Mouse (Mus musculus) lung, adult 2 months (tissue): ENCODE data around the gene Ift140. TPM values are rescaled to one million over a fixed set of nuclear protein-coding genes. Genes with fewer than 3 reads are reported as not detected.

Experiments
- DNase-seq: peaks from one replicate; pipeline ENCODE4 v3.0.0; 2022
- H3K4me1 ChIP-seq: fragments of 200-500 bp; 2 replicates; pipeline ENCODE4 v1.6.1; 2011; ENCODE audit warnings: low read length; ENCODE audit not compliant: control insufficient read depth, insufficient read depth
- H3K4me3 ChIP-seq: fragments of 200-500 bp; replicated peaks from 2 replicates; pipeline ENCODE3; 2011; ENCODE audit warnings: low read depth, mild to moderate bottlenecking, control low read depth, low read length; ENCODE audit errors: extremely low read depth
- CTCF ChIP-seq: fragments of 200-500 bp; IDR thresholded peaks from 2 replicates; pipeline ENCODE4 v1.5.1; 2011; ENCODE audit warnings: mild to moderate bottlenecking, low read length, control low read depth; ENCODE audit not compliant: insufficient read depth
- POLR2A ChIP-seq: fragments of 200-500 bp; IDR thresholded peaks from 2 replicates; pipeline ENCODE4 v1.6.1; 2011; ENCODE audit warnings: low read depth, mild to moderate bottlenecking, control low read depth, low read length, borderline replicate concordance; ENCODE audit errors: extremely low read depth
- WGBS: fragments of 180-500 bp; shearing (Covaris S2); methylation state at CpG from one replicate; pipeline ENCODE4 v1.1.7; 2018; 5-methylcytosine and 5-hydroxymethylcytosine counted together
- polyA plus RNA-seq: library from polyadenylated mRNA; depleted of rRNA; stranded (reverse); fragments of >200 nt; gene quantifications from 2 replicates; pipeline ENCODE4 v1.2.3, GENCODE M21; 2012; rRNA removed

Ift140 gene
- 9.1 and 11.1 TPM in 2 replicates for polyA plus RNA-seq

DNA sequence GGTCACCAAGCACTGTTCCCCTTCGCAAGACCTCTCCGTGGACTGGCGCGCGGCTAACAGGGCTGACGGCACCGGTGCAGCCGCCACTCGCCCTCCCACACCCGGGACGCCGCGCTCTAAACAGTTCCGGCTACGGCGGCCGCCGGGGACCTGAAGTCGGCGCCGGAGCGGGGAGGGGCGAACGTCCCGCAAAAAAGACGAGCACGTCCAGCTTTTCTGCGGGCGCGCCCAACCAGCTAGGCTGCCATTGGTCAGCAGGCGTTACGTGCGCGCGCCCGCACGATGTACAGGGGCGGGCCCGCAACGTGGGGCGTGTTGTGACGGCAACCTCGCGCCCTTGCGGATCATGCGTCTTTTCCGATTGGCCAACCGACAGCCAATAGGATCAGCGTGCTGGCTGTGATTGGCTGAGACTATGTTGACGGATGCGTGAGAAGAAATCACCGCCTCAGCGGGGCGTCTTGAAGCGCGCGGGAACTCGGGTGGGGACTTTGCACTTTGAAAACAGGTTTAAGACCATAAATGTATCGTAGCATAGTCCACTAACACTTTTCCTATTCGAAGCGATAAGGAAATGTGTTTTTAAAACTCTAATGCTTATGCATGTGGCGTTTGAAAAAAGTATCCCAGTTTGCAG, at the start of gene Ift140, which contains the start of gene Cramp1l:
TSS of gene Ift140 (plus strand) at position 431 of the 637 bp plus-strand sequence.
TSS of gene Cramp1l (minus strand) at position 134 of the 637 bp plus-strand sequence.
- Histone ChIP-seq H3K4me3 (peak within 1 kb of the TSS; percentile 88), H3K4me1 (peaks cover 2% of the 10 kb centered on the region; the same call in 1 of the 2 replicates)
- WGBS = under 1% methylated on average over 62 of the region's 62 CpGs
- TF ChIP-seq POLR2A = peak; percentile 58; the same call in 1 of the 2 replicates
- TF ChIP-seq CTCF = no peak
- DNase-seq = peak; percentile 97

DNA sequence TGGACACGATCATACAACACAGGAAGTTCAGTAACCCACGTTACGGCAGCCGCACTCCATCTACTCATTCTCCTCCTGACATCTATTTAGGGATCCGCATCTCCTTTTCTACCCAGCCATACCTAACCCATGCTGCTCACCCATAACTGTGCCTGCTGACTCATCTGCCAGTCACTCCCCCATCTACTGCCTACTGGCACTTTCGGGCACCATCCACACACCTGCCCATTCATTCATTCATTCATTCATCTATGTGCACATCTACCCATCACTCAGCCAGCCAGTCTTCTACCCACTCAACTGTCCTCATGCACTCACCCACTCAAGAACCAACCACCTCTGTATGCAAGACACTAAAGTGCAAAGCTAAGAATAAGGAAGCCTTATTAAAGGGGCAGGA, 28.7 kb upstream of the Ift140 start:
- no peak for TF ChIP-seq CTCF
- TF ChIP-seq POLR2A = no peak
- Histone ChIP-seq H3K4me1 (no peaks in the 10 kb centered on the region), H3K4me3 (no peak overlapping the region)
- WGBS = 88% methylated on average over 6 of the region's 6 CpGs
- no peak for DNase-seq

DNA sequence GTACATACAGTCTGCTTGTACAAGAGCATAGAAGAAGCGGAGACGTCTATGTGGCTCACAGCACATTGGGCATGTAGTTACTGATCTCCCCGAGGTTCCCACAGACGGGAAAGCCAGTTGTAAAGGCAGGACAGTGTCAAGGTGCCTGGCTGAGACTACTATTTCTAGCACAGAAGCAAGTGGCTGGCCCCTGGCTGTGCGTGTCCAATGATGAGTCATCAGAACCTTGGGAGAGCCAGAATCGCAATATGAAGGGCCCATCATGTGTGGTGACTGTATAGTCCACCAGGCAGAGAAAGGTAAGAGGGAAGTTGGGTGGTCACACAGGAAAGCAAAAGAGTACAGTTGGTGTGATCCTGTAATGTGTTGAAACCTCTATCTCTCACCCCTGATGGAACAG, 21.2 kb upstream of the Ift140 start:
- H3K4me3 ChIP-seq = no peak overlapping the region
- TF ChIP-seq POLR2A = no peak
- WGBS = 95% methylated on average over 6 of the region's 6 CpGs
- no peaks in the 10 kb centered on the region for H3K4me1 ChIP-seq
- no peak for DNase-seq

DNA sequence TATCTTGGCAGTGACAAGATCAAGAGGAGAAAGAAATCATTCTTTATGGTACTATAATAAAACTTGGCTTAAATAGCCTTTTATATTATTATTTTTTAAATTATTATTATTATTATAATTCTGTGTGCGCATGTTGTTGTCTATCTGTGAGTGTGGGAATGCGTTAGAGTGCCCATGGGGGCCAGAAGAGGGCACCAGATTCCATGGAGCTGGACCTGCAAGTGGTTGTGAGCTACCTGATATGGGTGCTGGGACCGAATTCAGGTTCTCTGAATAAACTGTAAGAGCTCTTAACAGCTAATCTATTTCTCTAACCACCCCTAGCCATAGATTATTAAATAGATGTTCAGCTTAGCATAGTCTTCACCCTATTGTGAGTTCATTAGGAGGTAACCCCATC, 10.8 kb upstream of the Ift140 start:
- H3K4me3 ChIP-seq = no peak overlapping the region
- TF ChIP-seq CTCF = 0 out of 2 replicates have a peak, but pooled peaks have one; percentile 9
- TF ChIP-seq POLR2A = no peak
- WGBS = 96% methylated on average over 3 of the region's 3 CpGs

DNA sequence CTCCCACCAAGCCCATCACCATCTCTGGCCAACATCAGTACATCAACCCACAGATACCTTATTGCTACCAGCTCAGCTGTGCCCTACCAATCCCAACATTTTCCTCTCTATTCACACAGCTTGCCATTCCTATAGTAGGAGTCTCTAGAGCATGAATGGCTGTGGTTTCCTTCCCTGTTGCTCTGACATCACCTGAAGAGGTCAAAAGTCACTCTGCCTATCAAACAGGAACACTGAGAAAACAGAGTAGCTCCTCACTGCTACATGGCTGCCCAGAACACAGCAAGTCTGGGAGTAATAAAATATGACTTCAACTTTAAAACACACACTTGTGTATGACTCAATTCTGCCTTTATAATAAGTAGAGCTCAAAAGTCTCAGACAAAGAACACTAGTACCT, 8.4 kb upstream of the Ift140 start:
- TF ChIP-seq CTCF (no peak), POLR2A (no peak)
- peaks cover 3% of the 10 kb centered on the region; the same call in 1 of the 2 replicates for H3K4me1 ChIP-seq
- no peak overlapping the region for H3K4me3 ChIP-seq
- no peak for DNase-seq

More for the DNA sequence above, 10.8 kb upstream of the Ift140 start:
- no peak for DNase-seq
- H3K4me1 ChIP-seq = peaks cover 3% of the 10 kb centered on the region; the same call in 1 of the 2 replicates

DNA sequence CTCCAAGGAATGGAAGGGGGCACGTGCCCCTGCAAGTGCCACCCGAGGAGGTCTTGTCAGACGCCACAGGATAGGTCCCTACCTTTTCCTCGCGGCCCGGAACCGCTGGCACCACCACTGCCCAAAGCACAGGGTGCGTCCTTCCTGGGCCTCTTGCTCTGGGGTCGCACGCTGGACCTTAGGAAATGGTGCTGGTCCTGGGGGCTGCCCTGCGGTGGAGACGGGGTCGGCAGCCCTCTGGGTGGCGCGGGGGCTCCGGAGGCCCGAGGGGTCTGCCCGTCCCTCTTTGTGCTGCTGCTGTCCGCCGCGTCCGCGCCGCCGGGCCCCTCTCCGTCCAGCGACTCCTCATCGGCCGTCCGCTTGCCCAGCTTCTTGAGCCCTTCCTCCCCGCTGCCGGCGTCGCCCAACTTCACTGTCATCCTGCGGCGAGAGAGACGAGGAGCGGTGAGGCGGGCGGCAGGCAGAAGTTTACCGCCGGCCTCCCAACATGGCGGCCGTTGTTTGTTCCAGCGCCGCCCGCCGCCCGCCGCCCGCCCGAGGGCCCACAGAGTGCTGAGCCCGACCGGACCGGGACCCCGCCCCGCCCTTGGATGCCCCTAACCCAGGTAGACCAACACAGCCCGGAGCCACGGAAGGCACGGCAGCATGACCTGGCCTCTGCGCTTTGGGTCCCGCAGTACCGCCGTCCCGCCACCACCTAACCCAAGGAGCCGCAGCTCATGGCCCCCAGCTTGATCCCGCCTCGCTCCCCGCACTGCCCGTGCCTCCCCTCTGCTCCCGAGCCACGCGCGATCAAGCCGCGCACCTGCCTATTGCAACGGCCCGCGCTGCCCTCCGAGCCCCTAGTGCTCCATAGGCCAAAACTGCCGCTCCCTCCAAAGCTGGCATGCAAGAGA, 2.0 kb upstream of the Ift140 start:
- peak; percentile 48 for DNase-seq
- peaks cover 5% of the 10 kb centered on the region for H3K4me1 ChIP-seq
- WGBS = under 1% methylated on average over 80 of the region's 81 CpGs
- peak overlapping the region; percentile 88 for H3K4me3 ChIP-seq
- TF ChIP-seq POLR2A (no peak; the same call in 1 of the 2 replicates), CTCF (no peak)

DNA sequence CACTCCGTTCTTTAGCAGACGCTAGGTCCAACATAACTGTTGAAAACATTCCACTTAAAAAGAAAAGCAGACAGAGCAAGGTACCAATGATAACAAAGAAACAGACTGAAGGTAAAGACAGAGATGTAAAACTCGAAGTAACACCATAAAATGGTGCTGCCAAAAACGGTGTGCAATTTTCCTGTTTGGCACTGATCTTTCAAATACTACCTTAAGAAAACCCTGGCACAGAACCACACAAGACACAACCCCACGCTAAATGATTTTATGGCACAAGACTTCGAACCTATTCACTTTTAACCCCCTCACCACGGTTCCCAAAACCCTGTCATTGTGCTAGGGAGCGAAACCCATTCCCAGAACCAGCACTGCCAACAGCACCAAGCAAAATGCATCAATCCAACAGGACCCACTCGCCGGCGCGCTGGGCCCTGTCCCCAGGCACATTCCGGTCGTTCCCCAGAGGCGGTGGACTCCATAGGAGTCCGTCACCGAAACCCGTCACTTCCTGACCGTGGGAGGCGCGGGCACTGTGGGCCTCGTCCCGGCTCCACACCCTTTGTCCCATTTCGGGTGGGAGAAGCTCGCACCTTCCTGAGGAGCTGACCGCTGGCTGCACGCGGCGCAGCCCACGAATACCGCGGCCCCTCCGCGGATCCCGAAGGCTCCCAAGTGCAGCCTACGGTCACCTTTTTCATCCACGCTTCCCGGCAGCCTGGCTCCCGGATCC, 879 bp upstream of the Ift140 start:
- WGBS = under 1% methylated on average over 39 of the region's 39 CpGs
- Histone ChIP-seq H3K4me3 (peak overlapping the region; percentile 88), H3K4me1 (peaks cover 2% of the 10 kb centered on the region; the same call in 1 of the 2 replicates)
- no peak for DNase-seq
- TF ChIP-seq POLR2A = 0 out of 2 replicates have a peak, but pooled peaks have one; percentile 25
- no peak for TF ChIP-seq CTCF

DNA sequence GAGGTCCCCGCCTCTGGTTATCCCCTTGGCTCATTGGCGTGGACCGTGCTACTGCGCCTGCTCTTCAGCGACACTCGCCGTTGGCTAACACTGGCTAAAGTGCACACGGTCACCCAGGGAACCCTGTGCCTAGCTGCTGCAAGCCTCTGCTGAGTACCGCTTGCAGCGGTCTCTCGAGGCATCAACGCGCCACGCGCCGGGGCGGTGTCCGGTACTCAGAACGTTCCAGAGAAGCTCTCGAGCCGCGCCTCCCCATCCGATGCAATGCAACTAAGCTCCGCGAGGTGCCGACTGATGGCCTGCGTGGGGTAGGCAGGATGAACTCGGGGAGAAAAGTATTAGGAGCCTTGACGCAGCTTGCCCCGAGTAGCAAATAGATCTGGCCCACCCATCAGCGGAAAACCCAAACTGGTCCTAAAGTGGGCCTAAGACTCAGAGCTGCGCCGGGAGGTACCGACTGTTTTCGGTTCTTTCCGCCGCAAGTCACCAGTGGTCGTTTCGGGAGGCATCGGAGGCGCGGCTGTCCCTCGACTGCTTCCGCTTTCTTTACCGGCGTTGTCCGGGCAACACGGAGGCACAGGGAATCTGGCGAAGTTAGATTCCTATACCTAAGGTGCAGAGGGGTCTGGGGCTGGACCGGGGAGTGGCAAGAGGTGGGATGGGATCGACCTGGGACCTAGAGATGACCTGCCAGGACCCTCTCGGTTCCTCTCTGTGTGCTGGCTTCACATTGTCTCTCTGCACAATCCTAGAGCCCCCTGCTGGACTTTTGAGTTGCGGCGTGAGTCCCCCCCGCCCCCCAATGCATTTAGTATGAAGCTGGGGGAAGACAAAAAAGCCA, 627 bp downstream of the Ift140 start:
- Histone ChIP-seq H3K4me3 (peak overlapping the region; percentile 57), H3K4me1 (peaks cover 2% of the 10 kb centered on the region; the same call in 1 of the 2 replicates)
- peak; percentile 71 for DNase-seq
- WGBS = under 1% methylated on average over 55 of the region's 55 CpGs
- TF ChIP-seq CTCF = 0 out of 2 replicates have a peak, but pooled peaks have one; percentile 8
- TF ChIP-seq POLR2A = peak; percentile 75; the same call in 1 of the 2 replicates
